Mouse (Mus musculus): ENCODE measurements around the gene Zfp219. TPM values are rescaled to one million over a fixed set of nuclear protein-coding genes. Genes with fewer than 3 reads are reported as not detected.

The Zfp219 gene
- polyA plus RNA-seq, 1 experiment from 2014 or later = 28.3 TPM

- Histone ChIP-seq H3K4me2 (peak overlapping the region; percentile 69), H3K4me3 (ENCODE audit: low read depth, low read length) (peak overlapping the region; percentile 61), H3K27me3 (ENCODE audit: insufficient read depth, low read length) (no peaks in the 10 kb centered on the region), H3K9ac (peak overlapping the region; percentile 80), H3K9me3 (ENCODE audit: low read depth, low read length) (no peaks in the 10 kb centered on the region), H3K36me3 (ENCODE audit: insufficient read depth) (peaks cover 13% of the 10 kb centered on the region; the same call in 1 of the 2 replicates), H3K27ac (ENCODE audit: low read depth) (peak overlapping the region; percentile 93), H3K4me1 (ENCODE audit: insufficient read depth) (peaks cover 23% of the 10 kb centered on the region)
- DNase-seq (peak; percentile 61), ATAC-seq (ENCODE audit: insufficient read depth) (peak; percentile 21; the same call in 1 of the 2 replicates)
- no peak for TF ChIP-seq CTCF (IDR thresholded peaks at IDR 0.05; ENCODE audit: low read depth)
- 4% methylated on average over 14 of the region's 24 CpGs for WGBS
Observed at GRCm38 (mm10) chr14:52013771-52014219, 6.7 kb downstream of the Zfp219 start.

DNA sequence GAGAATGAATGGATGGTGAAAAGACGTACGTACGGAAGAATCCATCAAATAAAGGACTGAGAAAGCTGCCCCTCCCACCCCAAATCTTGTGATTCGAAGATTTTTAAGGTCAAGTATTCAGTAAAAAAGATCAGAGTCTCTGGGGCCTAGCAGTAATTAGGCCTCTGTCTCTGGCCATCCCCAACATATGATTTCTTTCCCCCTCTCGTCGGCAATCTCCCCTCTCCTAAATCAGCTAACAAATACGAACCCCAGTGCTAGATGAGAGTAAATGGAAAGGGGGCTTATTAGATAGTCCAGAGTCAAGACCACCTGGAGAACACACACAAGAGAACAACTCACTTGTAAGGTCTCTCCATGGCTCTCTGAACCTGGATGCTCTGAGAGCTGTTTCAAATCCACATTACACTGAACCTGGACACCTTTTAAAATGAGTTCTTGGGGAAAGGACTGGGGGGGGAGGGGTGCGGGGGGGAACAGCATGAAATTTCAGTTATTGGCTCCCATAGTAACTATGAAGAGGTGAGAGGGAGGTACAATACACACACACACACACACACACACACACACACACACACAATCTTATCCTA lies 7.4 kb downstream of the Zfp219 start:
- no peak for ATAC-seq (ENCODE audit: insufficient read depth)
- TF ChIP-seq CTCF (IDR thresholded peaks at IDR 0.05; ENCODE audit: low read depth) = no peak
- 53% methylated on average over 8 of the region's 8 CpGs for WGBS
- H3K4me2 ChIP-seq = peak overlapping the region; percentile 69
- no peaks in the 10 kb centered on the region for H3K27me3 ChIP-seq (ENCODE audit: insufficient read depth, low read length)
- H3K9ac ChIP-seq = peak overlapping the region; percentile 80
- peak overlapping the region; percentile 61 for H3K4me3 ChIP-seq (ENCODE audit: low read depth, low read length)
- DNase-seq = no peak
- H3K36me3 ChIP-seq (ENCODE audit: insufficient read depth) = peaks cover 20% of the 10 kb centered on the region
- no peaks in the 10 kb centered on the region for H3K9me3 ChIP-seq (ENCODE audit: low read depth, low read length)
- H3K27ac ChIP-seq (ENCODE audit: low read depth) = peak overlapping the region; percentile 93; the same call in 1 of the 2 replicates
- peaks cover 23% of the 10 kb centered on the region for H3K4me1 ChIP-seq (ENCODE audit: insufficient read depth)

DNA sequence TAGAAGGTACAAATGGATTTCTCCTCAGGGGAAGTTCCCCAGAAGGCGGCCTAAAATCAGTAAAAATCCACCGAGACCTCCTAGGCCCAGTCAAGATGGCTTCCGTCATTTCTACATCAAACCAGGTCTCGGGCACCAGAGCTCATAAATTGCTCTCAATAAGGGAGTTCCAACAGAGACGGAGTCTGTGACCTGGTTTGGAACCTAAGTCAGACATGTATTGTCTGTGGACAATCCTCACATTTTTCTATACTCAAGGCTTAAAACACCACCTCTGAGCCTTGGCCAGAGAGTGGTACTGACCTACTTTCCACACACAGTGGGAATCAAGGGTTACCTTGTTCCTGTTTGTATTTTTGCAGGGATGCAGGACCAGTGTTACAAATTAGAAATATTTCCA lies 8.0 kb downstream of the Zfp219 start:
- WGBS = 78% methylated on average over 5 of the region's 5 CpGs

DNA sequence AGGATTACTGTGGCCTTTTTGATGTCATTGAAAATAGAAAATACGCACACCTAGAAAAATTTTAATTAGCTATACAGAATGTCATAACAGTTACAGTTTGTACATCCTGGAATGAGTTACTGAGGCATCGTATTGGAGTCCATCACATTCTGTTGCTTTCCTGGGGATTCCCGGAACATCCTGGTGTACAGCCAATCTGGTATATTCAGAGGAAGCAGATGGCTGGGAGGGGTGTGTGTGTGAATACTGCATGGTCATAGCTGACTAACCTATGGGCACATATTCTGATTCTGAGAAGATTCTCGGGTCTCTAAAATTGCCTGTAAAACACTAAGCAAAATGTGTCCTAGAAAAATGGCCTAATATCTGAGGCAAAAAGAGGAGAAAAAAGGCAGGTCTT lies 8.4 kb downstream of the Zfp219 start:
- DNase-seq (no peak), ATAC-seq (ENCODE audit: insufficient read depth) (no peak)
- no peaks in the 10 kb centered on the region for H3K9me3 ChIP-seq (ENCODE audit: low read depth, low read length)
- no peak overlapping the region for H3K9ac ChIP-seq
- peaks cover 23% of the 10 kb centered on the region for H3K4me1 ChIP-seq (ENCODE audit: insufficient read depth)
- 70% methylated on average over 4 of the region's 4 CpGs for WGBS
- no peak overlapping the region for H3K27ac ChIP-seq (ENCODE audit: low read depth)
- H3K4me3 ChIP-seq (ENCODE audit: low read depth, low read length) = no peak overlapping the region
- no peak for TF ChIP-seq CTCF (IDR thresholded peaks at IDR 0.05; ENCODE audit: low read depth)
- H3K4me2 ChIP-seq = no peak overlapping the region
- H3K36me3 ChIP-seq (ENCODE audit: insufficient read depth) = peaks cover 24% of the 10 kb centered on the region
- H3K27me3 ChIP-seq (ENCODE audit: insufficient read depth, low read length) = no peaks in the 10 kb centered on the region

More for the DNA sequence above, 8.0 kb downstream of the Zfp219 start:
- Histone ChIP-seq H3K4me1 (ENCODE audit: insufficient read depth) (peaks cover 23% of the 10 kb centered on the region), H3K9me3 (ENCODE audit: low read depth, low read length) (no peaks in the 10 kb centered on the region), H3K27me3 (ENCODE audit: insufficient read depth, low read length) (no peaks in the 10 kb centered on the region), H3K9ac (no peak overlapping the region), H3K4me2 (no peak overlapping the region), H3K36me3 (ENCODE audit: insufficient read depth) (peaks cover 22% of the 10 kb centered on the region), H3K4me3 (ENCODE audit: low read depth, low read length) (no peak overlapping the region), H3K27ac (ENCODE audit: low read depth) (no peak overlapping the region)
- ATAC-seq (ENCODE audit: insufficient read depth) (no peak), DNase-seq (no peak)
- no peak for TF ChIP-seq CTCF (IDR thresholded peaks at IDR 0.05; ENCODE audit: low read depth)

DNA sequence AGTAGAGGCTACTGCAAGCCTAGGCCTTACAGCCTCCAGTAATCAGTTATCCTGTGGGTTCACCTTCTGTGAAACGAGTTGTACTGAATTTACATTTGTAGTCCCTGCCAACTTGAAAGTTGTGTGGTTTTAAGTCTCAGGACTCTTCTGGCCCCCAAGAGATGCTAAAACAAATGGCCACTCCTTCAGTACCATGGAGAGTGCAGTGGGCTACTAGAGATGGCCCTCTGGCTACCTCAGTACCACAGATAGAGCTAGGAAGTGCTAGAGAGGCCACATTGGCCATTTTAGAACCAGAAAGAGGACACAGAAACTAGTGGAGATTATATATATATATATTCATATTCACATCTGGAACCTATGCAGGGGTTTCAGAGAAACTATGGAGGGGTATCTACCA lies 8.8 kb downstream of the Zfp219 start:
- DNase-seq (no peak), ATAC-seq (ENCODE audit: insufficient read depth) (no peak)
- no peak overlapping the region for H3K27ac ChIP-seq (ENCODE audit: low read depth)
- peaks cover 24% of the 10 kb centered on the region for H3K36me3 ChIP-seq (ENCODE audit: insufficient read depth)
- no peak overlapping the region for H3K4me2 ChIP-seq
- H3K27me3 ChIP-seq (ENCODE audit: insufficient read depth, low read length) = no peaks in the 10 kb centered on the region
- H3K9me3 ChIP-seq (ENCODE audit: low read depth, low read length) = no peaks in the 10 kb centered on the region
- no peak for TF ChIP-seq CTCF (IDR thresholded peaks at IDR 0.05; ENCODE audit: low read depth)
- WGBS = 61% methylated on average over 1 of the region's 1 CpGs
- H3K9ac ChIP-seq = no peak overlapping the region
- H3K4me3 ChIP-seq (ENCODE audit: low read depth, low read length) = no peak overlapping the region
- H3K4me1 ChIP-seq (ENCODE audit: insufficient read depth) = peaks cover 23% of the 10 kb centered on the region

- Histone ChIP-seq H3K36me3 (ENCODE audit: insufficient read depth) (peaks cover 35% of the 10 kb centered on the region), H3K4me3 (ENCODE audit: low read depth, low read length) (peak overlapping the region; percentile 2; the same call in 1 of the 2 replicates), H3K9ac (peak overlapping the region; percentile 23), H3K27me3 (ENCODE audit: insufficient read depth, low read length) (no peaks in the 10 kb centered on the region), H3K27ac (ENCODE audit: low read depth) (peak overlapping the region; percentile 42; the same call in 1 of the 2 replicates), H3K4me2 (peak overlapping the region; percentile 52), H3K9me3 (ENCODE audit: low read depth, low read length) (no peaks in the 10 kb centered on the region), H3K4me1 (ENCODE audit: insufficient read depth) (peaks cover 16% of the 10 kb centered on the region)
- DNase-seq = peak; percentile 58
- TF ChIP-seq CTCF (IDR thresholded peaks at IDR 0.05; ENCODE audit: low read depth) = no peak
- 6% methylated on average over 9 of the region's 9 CpGs for WGBS
- ATAC-seq (ENCODE audit: insufficient read depth) = 0 out of 2 replicates have a peak, but pooled peaks have one; percentile 5
Observed at GRCm38 (mm10) chr14:52010446-52011111, 10.0 kb downstream of the Zfp219 start.

DNA sequence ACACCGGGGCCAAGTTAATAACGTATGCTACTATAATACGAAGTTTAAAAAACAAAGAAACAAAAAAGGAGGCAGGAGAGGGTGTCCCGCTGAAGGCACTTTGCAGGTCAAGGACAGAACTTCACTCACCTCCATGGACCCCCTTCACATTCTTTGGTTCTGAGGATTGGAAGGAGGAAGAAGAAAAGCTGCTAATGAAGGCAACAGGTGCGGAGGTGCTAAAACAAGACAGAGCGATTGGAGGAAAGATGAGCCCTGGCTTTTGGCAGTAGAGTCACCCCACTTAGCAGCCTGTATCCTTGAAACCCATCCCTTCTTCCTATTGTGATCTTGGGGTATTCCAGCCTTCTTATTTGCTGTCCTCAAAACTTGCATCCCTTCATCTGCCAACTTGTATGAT lies 10.7 kb downstream of the Zfp219 start:
- H3K4me2 ChIP-seq = peak overlapping the region; percentile 52; the same call in 1 of the 2 replicates
- WGBS = 66% methylated on average over 6 of the region's 6 CpGs

More for the DNA sequence above, 10.7 kb downstream of the Zfp219 start:
- H3K36me3 ChIP-seq (ENCODE audit: insufficient read depth) = peaks cover 42% of the 10 kb centered on the region
- no peaks in the 10 kb centered on the region for H3K9me3 ChIP-seq (ENCODE audit: low read depth, low read length)
- no peak for DNase-seq
- no peak overlapping the region for H3K9ac ChIP-seq
- no peak for ATAC-seq (ENCODE audit: insufficient read depth)
- peak overlapping the region; percentile 42; the same call in 1 of the 2 replicates for H3K27ac ChIP-seq (ENCODE audit: low read depth)
- H3K4me1 ChIP-seq (ENCODE audit: insufficient read depth) = peaks cover 12% of the 10 kb centered on the region
- no peaks in the 10 kb centered on the region for H3K27me3 ChIP-seq (ENCODE audit: insufficient read depth, low read length)
- no peak for TF ChIP-seq CTCF (IDR thresholded peaks at IDR 0.05; ENCODE audit: low read depth)
- H3K4me3 ChIP-seq (ENCODE audit: low read depth, low read length) = no peak overlapping the region
